Mouse (Mus musculus) olfactory bulb, adult 2 months (tissue): ENCODE measurements around the gene Suv39h2.

Source experiments
- CTCF ChIP-seq: fragments of 200-500 bp; IDR thresholded peaks from 2 replicates; pipeline ENCODE4 v1.5.1; 2012; ENCODE audit warnings: low read depth, mild to moderate bottlenecking, low read length, moderate library complexity; ENCODE audit not compliant: insufficient read depth
- POLR2A ChIP-seq: fragments of 200-500 bp; IDR thresholded peaks from 2 replicates; pipeline ENCODE4 v1.6.1; 2012; ENCODE audit warnings: mild to moderate bottlenecking, low read depth, low read length, moderate library complexity; ENCODE audit not compliant: insufficient read depth

DNA sequence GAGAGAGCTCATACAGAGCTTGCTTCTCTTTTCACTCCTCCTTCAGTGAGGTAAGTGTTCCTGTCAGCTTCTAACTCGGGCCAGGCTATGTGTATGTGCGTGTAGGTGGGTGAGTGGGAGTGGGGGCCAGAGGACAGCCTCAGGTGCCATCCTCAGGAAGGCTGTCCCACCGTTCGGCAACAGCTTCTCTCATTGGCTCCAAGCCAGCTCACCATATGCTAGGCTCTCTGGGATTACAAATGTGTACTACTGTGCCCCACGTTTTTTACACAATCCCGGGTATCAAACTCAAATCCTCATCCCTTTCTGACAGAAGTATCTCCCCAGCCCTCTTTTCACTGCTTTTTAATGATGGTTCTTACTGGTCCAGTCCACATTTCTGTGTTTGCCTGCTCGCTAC, 30.6 kb downstream of the Suv39h2 start:
- no peak for TF ChIP-seq CTCF
- TF ChIP-seq POLR2A: no peak
